Comparison of ENCODE assay signal across 23 mouse cellular contexts in the genomic region with DNA sequence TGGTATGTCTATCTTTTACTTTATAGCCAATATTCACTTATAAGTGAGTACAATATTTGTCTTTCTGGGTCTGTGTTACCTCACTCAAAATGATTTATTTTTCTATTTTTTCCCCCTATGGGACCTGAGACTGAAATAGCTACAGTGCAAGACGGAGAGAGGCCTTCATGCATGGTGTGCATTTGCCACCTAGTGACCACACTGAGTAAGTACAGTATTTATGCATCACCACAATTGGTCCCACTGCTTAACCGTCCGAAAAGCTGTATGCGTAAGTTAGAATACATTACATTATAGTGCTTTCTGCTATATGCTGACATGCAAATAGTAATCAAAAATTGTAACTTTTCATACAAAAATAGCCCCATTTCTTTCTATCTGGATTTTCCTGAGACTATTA. TPM values are rescaled to one million over a fixed set of nuclear protein-coding genes. Genes with fewer than 3 reads are reported as not detected.
DNase-seq lines count a peak whose midpoint lies in the region; TF ChIP-seq lines count a peak whose summit lies in the region.
"Had no signal": no experiment of that assay in that cellular context is flagged by ENCODE, and none has a peak within 500 bp of the region (broad histone marks: within the 10 kb centered on the region; RNA-seq: fewer than 3 reads in every experiment).

No protein-coding gene starts in this region.

- no peaks in the 10 kb centered on the region for H3K9me3 ChIP-seq in E14TG2a.4 (ENCODE audit: low read length)
- H3K9me3 ChIP-seq: hindbrain, embryonic 12.5 days; liver, embryonic 12.5 days; midbrain, embryonic 10.5 days; stomach, embryonic 15.5 days had no signal

- TF ChIP-seq EP300 in heart, adult 2 months (IDR thresholded peaks at IDR 0.05; ENCODE audit: insufficient read depth, low read depth, low read length) = no peak

- no peaks in the 10 kb centered on the region for H3K79me2 ChIP-seq in heart, adult 2 months (replicated peaks; ENCODE audit: control insufficient read depth, insufficient read depth, low read length)

- no peaks in the 10 kb centered on the region for H3K27me3 ChIP-seq in heart, adult 2 months (ENCODE audit: control insufficient read depth, insufficient read depth, low read length)
- no peaks in the 10 kb centered on the region for H3K27me3 ChIP-seq in E14TG2a.4 (ENCODE audit: insufficient read depth, low read length)
- H3K27me3 ChIP-seq: CH12.LX; hindbrain, embryonic 12.5 days; liver, embryonic 12.5 days; stomach, embryonic 15.5 days had no signal

- intact Hi-C loops in heart, adult 2 months (cut with DNase I) = no loop called here
- intact Hi-C loops in left cerebral cortex, adult 2 months (cut with DNase I) = no loop called here
- intact Hi-C loops in left cerebral cortex, postnatal 25 days (cut with DNase I) = no loop called here

- no peak overlapping the region for H3K4me3 ChIP-seq in heart, adult 2 months
- H3K4me3 ChIP-seq in left cerebral cortex, adult 2 months = no peak overlapping the region
- H3K4me3 ChIP-seq in E14TG2a.4 (replicated peaks; ENCODE audit: low read length) = no peak overlapping the region
- H3K4me3 ChIP-seq: hindbrain, embryonic 12.5 days; liver, embryonic 12.5 days; midbrain, embryonic 10.5 days; stomach, embryonic 15.5 days had no signal

- H3K27ac ChIP-seq in heart, adult 2 months = no peak overlapping the region
- H3K27ac ChIP-seq in left cerebral cortex, adult 2 months = no peak overlapping the region
- H3K27ac ChIP-seq: hindbrain, embryonic 12.5 days; liver, embryonic 12.5 days; midbrain, embryonic 10.5 days; stomach, embryonic 15.5 days had no signal

- H3K4me1 ChIP-seq in heart, adult 2 months (ENCODE audit: control insufficient read depth, insufficient read depth, low read length) = no peaks in the 10 kb centered on the region
- H3K4me1 ChIP-seq in E14TG2a.4 (replicated peaks; ENCODE audit: low read depth, low read length) = no peaks in the 10 kb centered on the region
- H3K4me1 ChIP-seq: hindbrain, embryonic 12.5 days; liver, embryonic 12.5 days; midbrain, embryonic 10.5 days; stomach, embryonic 15.5 days had no signal

- TF ChIP-seq POLR2A in heart, adult 2 months (IDR thresholded peaks at IDR 0.05; ENCODE audit: insufficient read depth, low read depth, low read length) = no peak

- H3K36me3 ChIP-seq in heart, adult 2 months (ENCODE audit: control insufficient read depth, insufficient read depth, low read length) = no peaks in the 10 kb centered on the region
- H3K36me3 ChIP-seq in E14TG2a.4 (ENCODE audit: insufficient read depth, low read length) = no peaks in the 10 kb centered on the region
- H3K36me3 ChIP-seq: hindbrain, embryonic 12.5 days; liver, embryonic 12.5 days; midbrain, embryonic 10.5 days; stomach, embryonic 15.5 days had no signal

- H3K9ac ChIP-seq in heart, adult 2 months (ENCODE audit: low read depth, low read length) = no peak overlapping the region
- H3K9ac ChIP-seq: hindbrain, embryonic 12.5 days; liver, embryonic 12.5 days; stomach, embryonic 15.5 days had no signal

- 63% methylated on average over 4 of the region's 4 CpGs for WGBS in heart, adult 2 months

- TF ChIP-seq CTCF in heart, adult 2 months (IDR thresholded peaks at IDR 0.05) = peak; percentile 26; the same call in 1 of the 2 replicates
- TF ChIP-seq CTCF in left cerebral cortex, adult 2 months (IDR thresholded peaks at IDR 0.05) = peak; percentile 39
- peak; percentile 35; the same call in 1 of the 2 replicates for TF ChIP-seq CTCF in E14TG2a.4 (conservative IDR thresholded peaks at IDR 0.05; ENCODE audit: low read length)

- no peak for DNase-seq in heart, adult 2 months
- DNase-seq in heart, adult 8-10 months (ENCODE audit: low spot score) = no peak
- DNase-seq in left cerebral cortex, adult 2 months (ENCODE audit: extremely low spot score in 1 of 2, low spot score in 2 of 2) = no peak
- DNase-seq in left cerebral cortex, postnatal 25 days (ENCODE audit: low spot score in 2 of 2) = no peak
- DNase-seq in brain, adult 2 months (ENCODE audit: low read depth, low spot score) = peak; percentile 15
- no peak for DNase-seq in right cerebral cortex, adult 18-20 months
- no peak for DNase-seq in layer of hippocampus, adult 9-11 months
- DNase-seq: cerebellum, adult 11-12 months; gastrocnemius, postnatal 36 days; kidney, adult 11 months; lung, postnatal 14 days; spleen, adult 18-20 months; thymus, postnatal 25 days had no signal

RNA-seq across cellular contexts. Expression of a gene that starts 50.8 kb away (rescaled TPM):
- not detected for total RNA-seq in heart, adult 2 months (2021)
- polyA plus RNA-seq in heart, adult 2 months (2012; rRNA removed) = not detected in 2 replicates
- not detected for total RNA-seq in heart, adult 8-10 months (2022)
- not detected for total RNA-seq in left cerebral cortex, adult 2 months (2021)
- not detected for total RNA-seq in left cerebral cortex, postnatal 25 days (2021)
- total RNA-seq: adrenal gland, adult 18-20 months; CH12.LX; common myeloid progenitor, adult 5-6 weeks; gastrocnemius, postnatal 36 days; layer of hippocampus, adult 18-20 months had no signal
- polyA plus RNA-seq: heart, embryonic 14.5 days; liver, embryonic 12.5 days; midbrain, embryonic 10.5 days; stomach, embryonic 15.5 days had no signal
